Mouse (Mus musculus): ENCODE data around the gene Nol6.

- TF ChIP-seq GATA1 (IDR thresholded peaks at IDR 0.05; ENCODE audit: low read length), result no peak
- no peak for TF ChIP-seq TAL1 (IDR thresholded peaks at IDR 0.05; ENCODE audit: low read length)
These were observed 49.8 kb downstream of the Nol6 start for GRCm38 (mm10) chr4:41074461-41074860.
